Mouse (Mus musculus) small intestine, adult 2 months (tissue): ENCODE measurements around the gene Cemip2. TPM values are rescaled to one million over a fixed set of nuclear protein-coding genes. Genes with fewer than 3 reads are reported as not detected.
"Not testable (repeated sequence)": the region's sequence is repeated elsewhere in the genome, so short reads cannot be mapped to it uniquely, and the experiment has no call there.

Source experiments
- H3K27ac ChIP-seq: fragments of 200-500 bp; 2 replicates; pipeline ENCODE4 v1.5.1; 2012; ENCODE audit warnings: low read depth, low read length, control low read depth, inconsistent platforms; ENCODE audit not compliant: insufficient read depth
- H3K27me3 ChIP-seq: fragments of 200-500 bp; 2 replicates; pipeline ENCODE4 v1.6.1; 2012; ENCODE audit warnings: mild to moderate bottlenecking, moderate library complexity, low read length, inconsistent platforms; ENCODE audit not compliant: control insufficient read depth, insufficient read depth
- H3K36me3 ChIP-seq: fragments of 200-500 bp; 2 replicates; pipeline ENCODE4 v1.6.1; 2012; ENCODE audit warnings: mild to moderate bottlenecking, low read length, control low read depth, inconsistent platforms; ENCODE audit not compliant: control insufficient read depth, insufficient read depth
- H3K4me1 ChIP-seq: fragments of 200-500 bp; 2 replicates; pipeline ENCODE4 v1.6.1; 2012; ENCODE audit warnings: low read length, inconsistent platforms, mixed read lengths; ENCODE audit not compliant: control insufficient read depth, insufficient read depth, insufficient read length
- H3K4me3 ChIP-seq: fragments of 200-500 bp; 2 replicates; pipeline ENCODE4 v1.5.1; 2012; ENCODE audit warnings: low read depth, mild to moderate bottlenecking, control low read depth, inconsistent platforms, low read length, moderate library complexity
- CTCF ChIP-seq: fragments of 200-500 bp; IDR thresholded peaks from 2 replicates; pipeline ENCODE4 v1.5.1; 2012; ENCODE audit warnings: low read depth, mild to moderate bottlenecking, control low read depth, inconsistent platforms, low read length, moderate library complexity, mixed read lengths; ENCODE audit not compliant: insufficient replicate concordance, insufficient read length; ENCODE audit errors: extremely low read depth
- POLR2A ChIP-seq: fragments of 200-500 bp; IDR thresholded peaks from 2 replicates; pipeline ENCODE4 v1.6.1; 2012; ENCODE audit warnings: low read depth, mild to moderate bottlenecking, control low read depth, inconsistent platforms, low read length, moderate library complexity
- WGBS: fragments of 180-500 bp; shearing (Covaris S2); methylation state at CpG from one replicate; pipeline ENCODE4 v1.1.7; 2018; 5-methylcytosine and 5-hydroxymethylcytosine counted together
- polyA plus RNA-seq: library from polyadenylated mRNA; depleted of rRNA; stranded (reverse); fragments of >200 nt; gene quantifications from 2 replicates; pipeline ENCODE4 v1.2.3, GENCODE M21; 2012

Gene Cemip2
- polyA plus RNA-seq, 1 experiment, result 3.8 TPM

DNA sequence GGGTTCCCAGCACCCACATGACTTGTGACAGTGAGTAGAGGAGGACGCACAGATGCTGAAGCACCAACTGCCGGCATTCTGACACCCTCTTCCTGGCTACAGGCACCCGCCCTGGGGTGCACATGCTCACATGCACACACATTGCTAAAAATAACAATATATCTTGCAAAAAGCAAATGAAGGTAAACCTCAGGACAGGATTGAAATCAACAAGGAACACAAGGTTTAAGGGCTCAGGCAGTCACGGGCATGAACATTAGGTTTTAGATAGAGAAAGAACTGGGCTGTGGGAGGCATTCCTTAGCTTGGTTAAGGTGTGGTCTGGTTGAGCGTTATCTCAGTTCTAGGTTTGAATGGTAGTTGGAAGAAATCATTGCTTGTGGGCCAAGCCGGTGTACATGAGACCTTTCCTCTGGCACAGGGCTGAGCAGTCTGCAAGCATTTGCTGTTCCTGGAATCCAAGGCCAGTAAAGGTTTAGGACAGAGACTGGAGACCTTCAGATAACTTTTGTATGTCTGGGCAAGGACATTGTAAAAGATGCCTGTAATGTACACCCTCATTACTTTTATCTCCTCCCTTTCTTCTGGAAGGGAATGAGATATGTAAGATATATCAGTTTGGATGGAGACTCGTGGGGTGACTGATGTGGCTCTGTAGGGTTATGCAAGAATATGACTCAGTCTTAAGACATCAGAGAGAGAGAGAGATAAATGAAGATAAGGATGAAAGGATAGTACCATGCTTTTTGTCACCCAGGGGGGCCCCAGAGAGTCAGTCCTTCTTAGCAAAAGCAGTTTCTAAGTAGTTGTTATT, 87.3 kb downstream of the Cemip2 start:
- TF ChIP-seq CTCF (no peak), POLR2A (no peak)
- Histone ChIP-seq H3K36me3 (no peaks in the 10 kb centered on the region), H3K27ac (no peak overlapping the region), H3K27me3 (no peaks in the 10 kb centered on the region), H3K4me3 (no peak overlapping the region), H3K4me1 (peaks cover 2% of the 10 kb centered on the region; the same call in 1 of the 2 replicates)
- 61% methylated on average over 7 of the region's 7 CpGs for WGBS

DNA sequence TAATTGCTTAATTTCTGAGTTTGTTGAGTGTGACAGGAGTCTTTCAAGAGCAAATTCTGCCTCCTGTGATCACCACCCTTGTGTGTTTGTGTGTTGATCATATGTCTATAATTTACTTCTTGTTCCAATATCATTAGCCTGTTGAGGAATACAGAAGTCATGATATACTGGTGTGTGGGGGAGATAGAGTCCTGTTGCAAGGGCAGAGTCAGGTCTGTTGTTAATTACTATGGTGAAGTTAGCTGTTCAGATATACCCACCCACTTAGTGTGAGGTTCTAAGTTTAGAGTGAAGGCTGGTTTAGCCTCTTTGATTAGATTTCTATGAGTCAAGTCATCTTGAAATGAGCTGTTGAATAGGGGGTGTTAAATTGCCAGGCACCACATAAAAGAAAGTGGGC, 88.0 kb downstream of the Cemip2 start:
- no peaks in the 10 kb centered on the region for H3K27me3 ChIP-seq
- H3K4me3 ChIP-seq, result no peak overlapping the region
- TF ChIP-seq CTCF, result no peak
- no peak overlapping the region for H3K27ac ChIP-seq
- peaks cover 2% of the 10 kb centered on the region; the same call in 1 of the 2 replicates for H3K4me1 ChIP-seq
- H3K36me3 ChIP-seq, result no peaks in the 10 kb centered on the region

DNA sequence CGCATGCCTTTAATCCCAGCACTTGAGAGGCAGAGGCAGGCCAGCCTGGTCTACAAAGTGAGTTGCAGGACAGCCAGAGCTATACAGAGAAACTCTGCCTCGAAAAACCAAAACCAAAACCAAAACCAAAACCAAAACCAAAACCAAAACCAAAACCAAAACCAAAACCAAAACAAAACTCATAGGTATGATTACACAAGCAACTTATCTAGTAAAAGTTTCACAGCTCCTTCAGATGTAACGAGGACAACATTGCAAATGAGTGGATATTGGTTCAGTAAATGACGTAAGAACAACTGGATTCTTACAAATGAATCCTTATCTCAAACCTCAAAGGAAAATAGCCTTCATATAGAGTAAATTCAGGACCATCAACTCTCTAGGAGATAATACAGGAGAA, 88.6 kb downstream of the Cemip2 start:
- H3K4me1 ChIP-seq, H3K27ac ChIP-seq, H3K27me3 ChIP-seq, H3K36me3 ChIP-seq, H3K4me3 ChIP-seq: not testable (repeated sequence)
- WGBS, result 79% methylated on average over 4 of the region's 4 CpGs

DNA sequence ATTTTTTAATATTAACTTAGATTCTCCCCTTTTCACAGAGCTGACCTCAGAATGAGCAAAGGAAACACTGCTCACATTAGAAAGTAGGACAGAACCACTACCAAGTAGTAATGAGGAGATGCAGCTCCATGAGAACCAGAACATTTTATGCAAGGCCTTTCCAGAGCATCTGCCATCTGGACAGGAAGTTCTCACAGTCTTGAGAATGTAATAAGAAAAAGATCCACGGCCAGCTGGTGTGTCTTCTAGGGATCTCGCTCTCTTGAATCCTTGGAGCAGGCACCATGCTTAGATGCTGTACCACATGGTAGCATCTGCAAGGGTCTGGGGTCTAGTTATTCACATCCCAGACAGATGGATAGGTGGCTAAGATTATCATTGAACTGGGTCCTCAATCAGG, 90.3 kb downstream of the Cemip2 start:
- Histone ChIP-seq H3K4me1 (no peaks in the 10 kb centered on the region), H3K27me3 (no peaks in the 10 kb centered on the region), H3K27ac (no peak overlapping the region), H3K4me3 (no peak overlapping the region), H3K36me3 (no peaks in the 10 kb centered on the region)
- TF ChIP-seq CTCF (no peak), POLR2A (no peak)
- WGBS, result 77% methylated on average over 2 of the region's 2 CpGs

DNA sequence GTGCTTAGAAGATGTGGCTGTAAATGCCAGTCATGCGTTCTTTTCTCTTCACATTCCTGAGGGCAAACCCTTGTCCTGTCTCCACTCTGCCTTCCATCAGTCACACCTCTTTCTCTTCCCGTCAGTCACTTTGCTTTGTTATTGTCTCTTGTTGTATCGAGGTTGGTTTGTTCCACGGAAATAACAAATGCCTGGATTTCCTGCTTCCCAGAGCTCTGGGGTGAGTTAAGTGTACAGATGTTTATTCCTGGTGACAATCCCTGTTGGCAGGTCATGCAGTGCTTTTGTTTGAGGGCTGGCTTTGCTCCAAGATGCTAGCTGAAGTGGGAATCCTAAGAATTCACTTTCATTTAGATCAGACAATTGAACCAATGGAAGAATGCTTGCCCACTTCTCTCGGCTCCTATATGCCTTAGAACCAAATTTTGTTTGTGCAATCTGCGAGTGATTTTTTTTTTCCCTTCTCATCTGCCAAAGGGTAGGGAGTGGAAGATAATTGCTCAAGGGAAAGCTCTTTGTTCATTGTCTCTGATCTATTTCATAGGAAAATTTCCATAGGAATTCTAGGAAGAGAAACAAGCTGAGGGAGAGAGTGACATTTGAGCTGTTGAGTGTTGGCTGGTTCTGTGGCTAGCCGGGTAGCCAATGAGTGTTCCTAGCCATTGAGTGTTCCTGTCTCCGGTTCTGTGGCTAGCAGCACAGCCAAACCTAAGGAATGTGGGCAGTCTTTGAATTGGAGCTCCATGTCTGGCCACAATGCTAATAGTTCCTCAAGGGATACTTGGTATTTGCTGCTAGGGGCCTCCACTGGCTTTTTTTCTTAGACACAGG, 104.2 kb downstream of the Cemip2 start:
- 39% methylated on average over 8 of the region's 8 CpGs for WGBS
- peak overlapping the region; percentile 16; the same call in 1 of the 2 replicates for H3K27ac ChIP-seq

DNA sequence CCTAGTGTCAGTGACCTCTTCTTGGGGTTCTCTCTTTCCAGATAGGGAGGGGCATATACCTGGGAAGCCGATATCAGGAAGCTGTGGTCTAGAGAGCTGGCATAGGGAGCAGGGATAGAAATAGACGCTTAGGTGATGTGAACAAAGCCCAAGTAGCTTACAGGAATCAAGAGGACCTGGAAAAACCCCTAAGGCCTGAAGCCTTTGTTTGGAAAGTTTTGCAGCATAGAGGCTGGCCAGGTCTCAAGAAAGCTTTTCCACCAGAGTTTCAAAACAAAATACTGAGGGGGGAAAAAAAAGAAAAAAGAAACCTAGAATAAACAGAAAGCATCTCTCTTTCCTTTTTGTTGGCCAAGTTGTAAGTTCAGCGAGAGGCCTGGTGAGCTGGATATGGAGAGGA, 104.9 kb downstream of the Cemip2 start:
- no peak for TF ChIP-seq POLR2A
- TF ChIP-seq CTCF, result no peak
- no peaks in the 10 kb centered on the region for H3K36me3 ChIP-seq
- no peaks in the 10 kb centered on the region for H3K27me3 ChIP-seq
- peak overlapping the region; percentile 16; the same call in 1 of the 2 replicates for H3K27ac ChIP-seq
- H3K4me1 ChIP-seq, result no peaks in the 10 kb centered on the region
- 76% methylated on average over 3 of the region's 3 CpGs for WGBS
- H3K4me3 ChIP-seq, result no peak overlapping the region

More for the DNA sequence above, 104.2 kb downstream of the Cemip2 start:
- Histone ChIP-seq H3K36me3 (no peaks in the 10 kb centered on the region), H3K27me3 (no peaks in the 10 kb centered on the region), H3K4me1 (no peaks in the 10 kb centered on the region), H3K4me3 (no peak overlapping the region)
- no peak for TF ChIP-seq CTCF
- TF ChIP-seq POLR2A, result no peak

DNA sequence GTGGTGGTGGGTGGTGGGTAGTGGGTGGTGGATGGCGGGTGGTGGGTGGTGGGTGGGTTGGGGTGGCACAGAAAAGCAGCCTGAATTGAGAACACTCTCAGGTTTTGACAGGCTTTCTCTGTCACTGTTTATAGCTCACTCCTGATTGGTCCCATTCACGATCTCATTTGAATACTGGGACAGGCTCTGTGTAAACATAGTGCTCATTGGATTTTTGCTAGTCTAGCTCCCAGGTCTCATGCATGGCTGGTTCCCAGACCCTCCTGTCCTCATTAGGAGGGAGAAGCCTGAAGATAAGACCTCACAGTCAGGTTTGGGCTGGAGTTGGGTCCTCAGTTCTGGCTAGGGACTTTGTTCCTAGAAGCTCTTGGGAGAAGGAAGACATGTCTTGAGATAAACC, 105.8 kb downstream of the Cemip2 start:
- TF ChIP-seq POLR2A, result no peak
- no peak for TF ChIP-seq CTCF
- Histone ChIP-seq H3K4me1 (no peaks in the 10 kb centered on the region), H3K27me3 (no peaks in the 10 kb centered on the region), H3K27ac (no peak overlapping the region), H3K36me3 (no peaks in the 10 kb centered on the region), H3K4me3 (no peak overlapping the region)
- WGBS, result 60% methylated on average over 2 of the region's 2 CpGs
